Mouse (Mus musculus): Measurements from ENCODE around the gene Iqschfp. TPM values are rescaled to one million over a fixed set of nuclear protein-coding genes. Genes with fewer than 3 reads are reported as not detected.

Gene Iqschfp
- polyA plus RNA-seq, 1 experiment from 2014 or later = not detected

DNA sequence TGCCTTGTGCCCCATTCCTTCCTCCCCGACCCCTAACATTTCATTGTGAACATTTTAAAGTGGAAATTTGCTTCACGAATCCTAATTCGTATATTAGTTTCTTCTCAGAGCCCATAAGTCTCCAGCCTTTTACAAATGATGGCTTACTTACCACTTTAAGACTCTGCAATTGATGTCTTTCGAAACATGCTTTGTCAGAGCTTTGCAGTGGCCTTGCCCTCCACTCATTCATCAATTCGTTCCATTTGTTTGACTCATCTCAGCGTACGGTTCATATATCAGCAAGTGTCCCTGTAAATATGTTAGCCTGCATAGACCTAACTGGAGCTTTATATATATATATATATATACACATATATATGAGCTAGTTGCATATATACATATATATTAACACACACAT lies 675.5 kb downstream of the Iqschfp start:
- WGBS = 63% methylated on average over 7 of the region's 7 CpGs
- no peaks in the 10 kb centered on the region for H3K9me3 ChIP-seq (ENCODE audit: control insufficient read depth, low read length)
- no peaks in the 10 kb centered on the region for H3K36me3 ChIP-seq (ENCODE audit: control insufficient read depth, insufficient read depth, low read length)
- H3K4me3 ChIP-seq (ENCODE audit: low read length) = no peak overlapping the region
- no peak overlapping the region for H3K4me2 ChIP-seq (ENCODE audit: low read depth, low read length)
- ATAC-seq (ENCODE audit: low read depth) = no peak
- H3K9ac ChIP-seq (ENCODE audit: low read length) = no peak overlapping the region
- no peaks in the 10 kb centered on the region for H3K27me3 ChIP-seq (ENCODE audit: control insufficient read depth, insufficient read depth, low read depth, low read length)
- no peak overlapping the region for H3K27ac ChIP-seq (ENCODE audit: low read length)
- peaks cover 7% of the 10 kb centered on the region for H3K4me1 ChIP-seq (replicated peaks; ENCODE audit: control insufficient read depth, insufficient read depth, low read length)

DNA sequence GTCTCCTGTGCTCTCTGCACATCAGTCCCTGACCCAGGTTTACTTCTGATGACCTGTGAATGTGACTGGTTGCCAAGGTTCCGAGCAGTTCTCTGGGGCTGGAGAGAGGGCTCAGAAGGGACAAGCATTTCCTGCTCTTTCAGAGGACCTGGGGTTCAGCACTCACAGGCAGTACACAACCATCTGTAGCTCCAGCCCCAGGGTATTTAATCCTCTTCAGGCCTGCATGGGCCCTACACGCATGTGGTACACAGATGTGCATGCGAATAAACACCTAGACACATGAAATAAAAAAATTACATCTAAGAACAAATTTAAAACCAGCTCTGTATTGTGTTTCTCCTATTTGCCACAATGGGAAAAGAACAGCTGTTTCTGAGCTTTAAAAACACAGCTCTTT lies 676.1 kb downstream of the Iqschfp start:
- Histone ChIP-seq H3K4me1 (replicated peaks; ENCODE audit: control insufficient read depth, insufficient read depth, low read length) (peaks cover 8% of the 10 kb centered on the region), H3K9ac (ENCODE audit: low read length) (no peak overlapping the region), H3K27ac (ENCODE audit: low read length) (no peak overlapping the region), H3K4me2 (ENCODE audit: low read depth, low read length) (no peak overlapping the region), H3K27me3 (ENCODE audit: control insufficient read depth, insufficient read depth, low read depth, low read length) (no peaks in the 10 kb centered on the region), H3K4me3 (ENCODE audit: low read length) (no peak overlapping the region), H3K36me3 (ENCODE audit: control insufficient read depth, insufficient read depth, low read length) (no peaks in the 10 kb centered on the region), H3K9me3 (ENCODE audit: control insufficient read depth, low read length) (no peaks in the 10 kb centered on the region)
- no peak for ATAC-seq (ENCODE audit: low read depth)
- WGBS = 79% methylated on average over 3 of the region's 3 CpGs

DNA sequence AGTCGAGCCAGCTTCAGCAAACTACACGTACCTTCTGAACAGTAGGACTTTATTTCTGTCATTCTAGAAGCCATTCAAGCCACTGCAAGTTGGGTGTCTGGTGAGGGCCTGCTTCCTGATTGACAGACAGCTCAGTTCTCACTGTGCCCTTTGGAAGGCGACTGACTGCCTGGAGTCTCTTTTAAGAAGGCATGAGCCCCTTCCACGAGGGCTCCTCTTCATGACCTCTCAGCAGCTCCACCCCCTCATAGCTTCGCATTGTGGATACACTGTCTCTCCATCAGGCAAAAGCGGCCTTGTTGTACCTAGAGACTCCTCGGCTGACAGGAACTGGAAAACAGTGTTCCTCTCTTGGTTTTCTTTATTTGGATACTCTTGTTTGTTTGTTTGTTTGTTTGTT lies 676.7 kb downstream of the Iqschfp start:
- ATAC-seq (ENCODE audit: low read depth) = no peak
- H3K4me3 ChIP-seq (ENCODE audit: low read length) = no peak overlapping the region
- H3K27me3 ChIP-seq (ENCODE audit: control insufficient read depth, insufficient read depth, low read depth, low read length) = no peaks in the 10 kb centered on the region
- no peaks in the 10 kb centered on the region for H3K36me3 ChIP-seq (ENCODE audit: control insufficient read depth, insufficient read depth, low read length)
- WGBS = 56% methylated on average over 7 of the region's 7 CpGs
- no peak overlapping the region for H3K4me2 ChIP-seq (ENCODE audit: low read depth, low read length)
- no peak overlapping the region for H3K9ac ChIP-seq (ENCODE audit: low read length)
- no peaks in the 10 kb centered on the region for H3K9me3 ChIP-seq (ENCODE audit: control insufficient read depth, low read length)
- no peak overlapping the region for H3K27ac ChIP-seq (ENCODE audit: low read length)
- peaks cover 8% of the 10 kb centered on the region for H3K4me1 ChIP-seq (replicated peaks; ENCODE audit: control insufficient read depth, insufficient read depth, low read length)

DNA sequence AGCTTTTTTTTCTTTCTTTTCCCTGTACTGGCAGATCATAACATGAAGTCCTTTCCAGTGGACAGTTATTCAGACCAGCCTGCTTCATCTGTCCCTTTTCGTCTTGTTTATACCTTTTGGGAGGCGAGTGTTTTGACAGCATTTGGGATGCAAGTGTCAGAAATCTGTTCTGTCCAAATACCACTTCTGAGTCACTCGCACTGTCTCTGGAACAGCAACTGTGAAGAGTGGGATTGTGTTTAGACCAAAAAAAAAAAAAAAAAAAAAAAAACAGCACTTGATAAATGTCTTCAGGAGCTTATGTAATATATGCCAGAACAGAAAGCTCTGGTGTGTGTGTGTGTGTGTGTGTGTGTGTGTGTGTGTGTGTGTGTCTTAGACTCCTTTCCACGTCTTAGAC lies 678.3 kb downstream of the Iqschfp start:
- H3K9me3 ChIP-seq (ENCODE audit: control insufficient read depth, low read length) = no peaks in the 10 kb centered on the region
- no peak overlapping the region for H3K4me2 ChIP-seq (ENCODE audit: low read depth, low read length)
- no peaks in the 10 kb centered on the region for H3K27me3 ChIP-seq (ENCODE audit: control insufficient read depth, insufficient read depth, low read depth, low read length)
- H3K27ac ChIP-seq (ENCODE audit: low read length) = no peak overlapping the region
- no peak for ATAC-seq (ENCODE audit: low read depth)
- no peak overlapping the region for H3K9ac ChIP-seq (ENCODE audit: low read length)
- peaks cover 12% of the 10 kb centered on the region for H3K4me1 ChIP-seq (replicated peaks; ENCODE audit: control insufficient read depth, insufficient read depth, low read length)
- H3K36me3 ChIP-seq (ENCODE audit: control insufficient read depth, insufficient read depth, low read length) = no peaks in the 10 kb centered on the region
- no peak overlapping the region for H3K4me3 ChIP-seq (ENCODE audit: low read length)
- 56% methylated on average over 4 of the region's 4 CpGs for WGBS

GRCm38 (mm10) chr3:68572249-68573225 lies 680.5 kb downstream of the Iqschfp start:
- H3K4me2 ChIP-seq (ENCODE audit: low read depth, low read length) = peak overlapping the region; percentile 54
- peak overlapping the region; percentile 68 for H3K27ac ChIP-seq (ENCODE audit: low read length)
- peak; percentile 57 for ATAC-seq (ENCODE audit: low read depth)
- H3K9me3 ChIP-seq (ENCODE audit: control insufficient read depth, low read length) = no peaks in the 10 kb centered on the region
- H3K4me1 ChIP-seq (replicated peaks; ENCODE audit: control insufficient read depth, insufficient read depth, low read length) = peaks cover 29% of the 10 kb centered on the region
- H3K9ac ChIP-seq (ENCODE audit: low read length) = peak overlapping the region; percentile 54
- WGBS = 20% methylated on average over 28 of the region's 28 CpGs
- no peaks in the 10 kb centered on the region for H3K27me3 ChIP-seq (ENCODE audit: control insufficient read depth, insufficient read depth, low read depth, low read length)
- no peaks in the 10 kb centered on the region for H3K36me3 ChIP-seq (ENCODE audit: control insufficient read depth, insufficient read depth, low read length)
- H3K4me3 ChIP-seq (ENCODE audit: low read length) = peak overlapping the region; percentile 37

DNA sequence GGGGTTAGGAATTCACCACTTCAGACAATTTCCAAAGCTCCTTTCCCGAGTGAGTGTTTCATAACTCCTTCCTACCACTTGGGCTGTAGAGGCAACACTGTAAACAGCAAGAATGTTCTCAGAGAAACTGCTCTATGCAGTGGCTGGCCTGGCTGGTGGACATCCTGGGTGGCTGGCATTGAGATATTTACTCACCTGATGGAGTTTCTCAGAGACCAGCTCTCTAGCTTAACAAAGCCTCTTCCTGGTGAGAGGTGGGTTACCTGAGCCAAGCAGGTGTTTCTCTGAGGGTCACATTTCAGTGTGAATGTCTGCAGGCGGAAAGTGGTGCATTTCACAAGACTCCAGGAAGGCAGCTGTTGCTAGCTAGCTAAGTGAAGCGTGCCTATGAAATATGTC lies 681.2 kb downstream of the Iqschfp start:
- WGBS = 49% methylated on average over 3 of the region's 3 CpGs
- peak overlapping the region; percentile 68 for H3K27ac ChIP-seq (ENCODE audit: low read length)

DNA sequence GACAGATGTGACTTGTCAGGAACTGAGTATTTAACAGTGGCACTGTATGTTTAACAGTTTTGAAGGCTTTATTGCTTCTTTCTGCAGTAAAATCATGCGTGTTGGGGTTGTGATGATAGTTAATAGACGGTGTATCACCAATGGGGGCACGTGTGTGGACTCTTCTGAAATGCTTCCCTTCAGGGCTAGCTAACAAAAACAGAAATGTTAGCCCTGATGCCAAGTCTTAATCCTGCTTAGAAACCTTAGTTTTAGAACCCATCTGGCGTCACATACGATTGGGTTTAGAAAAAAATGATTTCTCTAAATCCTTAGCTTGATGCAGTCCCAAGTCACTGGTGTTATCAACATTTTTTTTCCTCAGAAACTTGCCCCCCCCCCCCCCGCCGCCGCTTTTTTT lies 682.1 kb downstream of the Iqschfp start:
- H3K27me3 ChIP-seq (ENCODE audit: control insufficient read depth, insufficient read depth, low read depth, low read length) = no peaks in the 10 kb centered on the region
- H3K27ac ChIP-seq (ENCODE audit: low read length) = no peak overlapping the region; the same call in 1 of the 2 replicates
- H3K4me2 ChIP-seq (ENCODE audit: low read depth, low read length) = no peak overlapping the region
- ATAC-seq (ENCODE audit: low read depth) = no peak
- no peaks in the 10 kb centered on the region for H3K9me3 ChIP-seq (ENCODE audit: control insufficient read depth, low read length)
- H3K36me3 ChIP-seq (ENCODE audit: control insufficient read depth, insufficient read depth, low read length) = no peaks in the 10 kb centered on the region
- peaks cover 29% of the 10 kb centered on the region for H3K4me1 ChIP-seq (replicated peaks; ENCODE audit: control insufficient read depth, insufficient read depth, low read length)
- H3K4me3 ChIP-seq (ENCODE audit: low read length) = no peak overlapping the region
- no peak overlapping the region for H3K9ac ChIP-seq (ENCODE audit: low read length)
- WGBS = 33% methylated on average over 8 of the region's 8 CpGs

More for the DNA sequence above, 681.2 kb downstream of the Iqschfp start:
- no peak overlapping the region for H3K9ac ChIP-seq (ENCODE audit: low read length)
- no peak overlapping the region for H3K4me2 ChIP-seq (ENCODE audit: low read depth, low read length)
- no peaks in the 10 kb centered on the region for H3K27me3 ChIP-seq (ENCODE audit: control insufficient read depth, insufficient read depth, low read depth, low read length)
- ATAC-seq (ENCODE audit: low read depth) = peak; percentile 53; the same call in 1 of the 2 replicates
- no peaks in the 10 kb centered on the region for H3K36me3 ChIP-seq (ENCODE audit: control insufficient read depth, insufficient read depth, low read length)
- peaks cover 29% of the 10 kb centered on the region for H3K4me1 ChIP-seq (replicated peaks; ENCODE audit: control insufficient read depth, insufficient read depth, low read length)
- H3K4me3 ChIP-seq (ENCODE audit: low read length) = no peak overlapping the region
- no peaks in the 10 kb centered on the region for H3K9me3 ChIP-seq (ENCODE audit: control insufficient read depth, low read length)

GRCm38 (mm10) chr3:68574565-68574964 lies 682.5 kb downstream of the Iqschfp start:
- H3K4me2 ChIP-seq (ENCODE audit: low read depth, low read length) = no peak overlapping the region
- no peaks in the 10 kb centered on the region for H3K36me3 ChIP-seq (ENCODE audit: control insufficient read depth, insufficient read depth, low read length)
- H3K27me3 ChIP-seq (ENCODE audit: control insufficient read depth, insufficient read depth, low read depth, low read length) = no peaks in the 10 kb centered on the region
- peaks cover 29% of the 10 kb centered on the region for H3K4me1 ChIP-seq (replicated peaks; ENCODE audit: control insufficient read depth, insufficient read depth, low read length)
- no peak for ATAC-seq (ENCODE audit: low read depth)
- WGBS = 67% methylated on average over 8 of the region's 8 CpGs
- no peak overlapping the region for H3K27ac ChIP-seq (ENCODE audit: low read length)
- no peak overlapping the region for H3K4me3 ChIP-seq (ENCODE audit: low read length)
- no peaks in the 10 kb centered on the region for H3K9me3 ChIP-seq (ENCODE audit: control insufficient read depth, low read length)
- no peak overlapping the region for H3K9ac ChIP-seq (ENCODE audit: low read length)

DNA sequence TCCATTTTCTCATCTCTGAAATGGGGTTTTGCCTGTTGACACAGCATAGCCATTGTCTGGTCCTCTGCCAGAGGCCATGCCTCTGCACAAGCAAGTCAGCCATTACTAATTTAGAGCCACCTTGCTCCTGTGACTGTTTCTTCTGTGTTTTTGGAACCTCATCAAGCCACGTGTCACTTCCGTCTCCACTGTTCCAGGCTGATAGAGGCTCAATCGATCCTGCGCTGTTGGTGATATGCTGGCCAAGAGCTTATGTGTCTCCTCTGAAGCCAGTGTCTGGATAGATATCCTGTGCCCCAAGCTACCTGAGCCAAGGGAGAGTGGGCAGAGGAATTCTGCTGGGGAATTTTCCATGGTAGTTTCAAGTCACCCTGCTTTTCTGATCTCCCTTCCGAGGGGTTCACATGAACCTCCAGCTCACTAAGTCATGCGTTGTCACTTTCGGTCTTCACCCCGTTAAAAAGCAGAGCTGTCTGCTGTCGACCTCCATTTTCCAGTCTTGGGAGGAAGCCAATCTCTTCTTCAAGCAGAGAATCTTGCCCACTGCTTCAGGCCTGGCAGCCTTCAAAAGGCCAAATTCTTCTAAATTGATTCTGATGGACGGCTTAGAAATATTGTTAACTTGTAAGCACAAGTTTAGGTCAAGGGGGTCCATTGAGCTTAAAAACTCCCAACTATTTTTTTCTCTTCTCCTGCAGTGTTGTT lies 683.8 kb downstream of the Iqschfp start:
- H3K27ac ChIP-seq (ENCODE audit: low read length) = no peak overlapping the region
- 46% methylated on average over 10 of the region's 10 CpGs for WGBS
- no peaks in the 10 kb centered on the region for H3K36me3 ChIP-seq (ENCODE audit: control insufficient read depth, insufficient read depth, low read length)
- no peak overlapping the region for H3K4me2 ChIP-seq (ENCODE audit: low read depth, low read length)
- peaks cover 29% of the 10 kb centered on the region for H3K4me1 ChIP-seq (replicated peaks; ENCODE audit: control insufficient read depth, insufficient read depth, low read length)
- ATAC-seq (ENCODE audit: low read depth) = no peak
- H3K9ac ChIP-seq (ENCODE audit: low read length) = no peak overlapping the region
- H3K9me3 ChIP-seq (ENCODE audit: control insufficient read depth, low read length) = no peaks in the 10 kb centered on the region
- H3K27me3 ChIP-seq (ENCODE audit: control insufficient read depth, insufficient read depth, low read depth, low read length) = no peaks in the 10 kb centered on the region
- no peak overlapping the region for H3K4me3 ChIP-seq (ENCODE audit: low read length)

Data from lung, embryonic 16.5 days (tissue).